Mouse (Mus musculus) liver, embryonic 14.5 days (tissue): Measurements from ENCODE around the gene Gm813.
A peak's percentile ranks its signal among the peaks of the same experiment; 100 is the strongest.

Source experiments
- CTCF ChIP-seq: IDR thresholded peaks from 2 replicates; pipeline ENCODE4 v1.5.1; 2016; ENCODE audit warnings: antibody characterized with exemption, low read depth, control low read depth
- EP300 ChIP-seq: IDR thresholded peaks from 2 replicates; pipeline ENCODE4 v1.6.1; 2016; ENCODE audit warnings: antibody characterized with exemption, low read depth

DNA sequence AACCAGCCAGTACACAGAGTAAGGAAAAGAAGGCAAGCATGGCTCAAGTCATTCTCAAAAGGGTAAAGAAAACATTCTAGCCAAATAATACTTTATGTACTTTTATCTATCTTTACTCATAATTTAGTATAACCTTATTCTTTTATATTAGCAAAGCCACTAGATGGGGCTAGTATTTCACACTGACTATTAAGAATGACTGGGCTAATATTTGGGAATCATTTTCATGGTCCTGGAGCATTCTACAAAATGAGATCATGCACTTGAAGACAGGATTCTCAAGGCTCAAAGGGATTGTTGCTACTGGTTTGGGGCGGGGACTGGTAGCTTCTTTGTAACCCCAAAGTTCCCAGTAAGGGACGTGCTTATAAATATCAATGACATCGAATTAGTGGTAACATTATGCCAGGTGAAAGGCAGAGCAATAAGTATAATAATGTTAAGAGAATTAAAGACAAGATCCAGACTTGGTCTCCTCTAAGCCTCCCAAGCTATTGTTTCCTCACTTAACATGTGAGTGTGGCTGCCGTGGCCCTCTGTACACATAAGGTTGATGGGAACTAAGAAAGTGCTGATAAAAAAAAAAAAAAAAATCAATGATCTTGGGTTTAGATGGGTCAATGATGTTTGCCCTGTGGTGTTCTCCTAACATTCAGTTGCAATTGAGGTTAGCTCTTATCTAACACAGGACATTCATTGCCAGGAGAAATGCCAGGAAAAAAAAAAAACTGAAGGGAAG, 11.0 kb upstream of the Gm813 start:
- TF ChIP-seq CTCF (peak; percentile 55), EP300 (peak; percentile 52; the same call in 1 of the 2 replicates)
